8 mouse cellular contexts compared by ENCODE assay signal in genomic region chr4:149736581-149736980, GRCm38 (mm10). TPM values are rescaled to one million over a fixed set of nuclear protein-coding genes. Genes with fewer than 3 reads are reported as not detected.
DNase-seq lines count a peak whose midpoint lies in the region; ATAC-seq and TF ChIP-seq lines count a peak whose summit lies in the region.

No protein-coding gene starts in this region.

- H3K9ac ChIP-seq in heart, embryonic 12.5 days, result peak overlapping the region; percentile 90
- H3K9ac ChIP-seq in kidney, embryonic 16.5 days (replicated peaks; ENCODE audit: low read length), result peak overlapping the region; percentile 90
- peak overlapping the region; percentile 90 for H3K9ac ChIP-seq in midbrain, embryonic 12.5 days (replicated peaks)

- DNase-seq in spleen, adult 2 months (ENCODE audit: low read depth in 1 of 2, low spot score in 2 of 2), result no peak
- DNase-seq in spleen, postnatal 10 days (ENCODE audit: low spot score in 2 of 2), result no peak
- DNase-seq in embryonic facial prominence, embryonic 10.5 days (ENCODE audit: low spot score), result no peak
- DNase-seq in spleen, postnatal 36 days (ENCODE audit: low spot score in 2 of 2), result no peak
- DNase-seq in frontal cortex, postnatal 25 days (ENCODE audit: low spot score in 2 of 2), result no peak

- no peak for TF ChIP-seq CTCF in spleen, adult 2 months (IDR thresholded peaks at IDR 0.05; ENCODE audit: extremely low read depth, insufficient read depth, insufficient read length, insufficient replicate concordance)

- no peaks in the 10 kb centered on the region for H3K9me3 ChIP-seq in embryonic facial prominence, embryonic 10.5 days
- H3K9me3 ChIP-seq in heart, embryonic 12.5 days (replicated peaks), result no peaks in the 10 kb centered on the region
- H3K9me3 ChIP-seq in kidney, embryonic 16.5 days (ENCODE audit: low read length), result no peaks in the 10 kb centered on the region
- H3K9me3 ChIP-seq in midbrain, embryonic 12.5 days, result no peaks in the 10 kb centered on the region

- no peaks in the 10 kb centered on the region for H3K36me3 ChIP-seq in spleen, adult 2 months (ENCODE audit: control insufficient read depth, insufficient read depth, low read length)
- H3K36me3 ChIP-seq in embryonic facial prominence, embryonic 10.5 days (replicated peaks), result peaks cover 44% of the 10 kb centered on the region
- peaks cover 7% of the 10 kb centered on the region for H3K36me3 ChIP-seq in heart, embryonic 12.5 days
- peaks cover 4% of the 10 kb centered on the region; the same call in 1 of the 2 replicates for H3K36me3 ChIP-seq in kidney, embryonic 16.5 days (ENCODE audit: insufficient read depth, low read length)
- H3K36me3 ChIP-seq in midbrain, embryonic 12.5 days, result peaks cover 8% of the 10 kb centered on the region; the same call in 1 of the 2 replicates

- H3K27ac ChIP-seq in spleen, adult 2 months (ENCODE audit: insufficient read depth, low read length), result no peak overlapping the region
- peak overlapping the region; percentile 95 for H3K27ac ChIP-seq in embryonic facial prominence, embryonic 10.5 days (replicated peaks)
- no peak overlapping the region for H3K27ac ChIP-seq in heart, embryonic 12.5 days (ENCODE audit: poor library complexity, severe bottlenecking)
- H3K27ac ChIP-seq in kidney, embryonic 16.5 days (ENCODE audit: low read length), result no peak overlapping the region
- H3K27ac ChIP-seq in midbrain, embryonic 12.5 days (replicated peaks), result no peak overlapping the region

- 0 out of 2 replicates have a peak overlapping the region, but pooled peaks have one; percentile 8 for H3K4me3 ChIP-seq in spleen, adult 2 months (ENCODE audit: extremely low read depth, insufficient read depth, insufficient read length)
- H3K4me3 ChIP-seq in embryonic facial prominence, embryonic 10.5 days, result peak overlapping the region; percentile 83
- H3K4me3 ChIP-seq in heart, embryonic 12.5 days, result peak overlapping the region; percentile 79
- H3K4me3 ChIP-seq in kidney, embryonic 16.5 days (ENCODE audit: low read length), result peak overlapping the region; percentile 88
- peak overlapping the region; percentile 84 for H3K4me3 ChIP-seq in midbrain, embryonic 12.5 days

- peaks cover 7% of the 10 kb centered on the region; the same call in 1 of the 2 replicates for H3K4me1 ChIP-seq in spleen, adult 2 months (ENCODE audit: control insufficient read depth, insufficient read depth, insufficient read length)
- H3K4me1 ChIP-seq in embryonic facial prominence, embryonic 10.5 days, result peaks cover 65% of the 10 kb centered on the region
- peaks cover 56% of the 10 kb centered on the region for H3K4me1 ChIP-seq in heart, embryonic 12.5 days (replicated peaks)
- peaks cover 55% of the 10 kb centered on the region for H3K4me1 ChIP-seq in kidney, embryonic 16.5 days (ENCODE audit: insufficient read depth, low read length)
- H3K4me1 ChIP-seq in midbrain, embryonic 12.5 days, result peaks cover 50% of the 10 kb centered on the region

- no peaks in the 10 kb centered on the region for H3K27me3 ChIP-seq in spleen, adult 2 months (ENCODE audit: control insufficient read depth, insufficient read depth, low read length)
- no peaks in the 10 kb centered on the region for H3K27me3 ChIP-seq in embryonic facial prominence, embryonic 10.5 days (replicated peaks; ENCODE audit: low read depth, poor library complexity, severe bottlenecking)
- no peaks in the 10 kb centered on the region for H3K27me3 ChIP-seq in heart, embryonic 12.5 days (replicated peaks)
- H3K27me3 ChIP-seq in kidney, embryonic 16.5 days (ENCODE audit: insufficient read depth, low read length), result no peaks in the 10 kb centered on the region
- H3K27me3 ChIP-seq in midbrain, embryonic 12.5 days, result no peaks in the 10 kb centered on the region

- H3K4me2 ChIP-seq in heart, embryonic 12.5 days, result peak overlapping the region; percentile 96
- peak overlapping the region; percentile 99 for H3K4me2 ChIP-seq in kidney, embryonic 16.5 days (replicated peaks; ENCODE audit: low read depth, low read length)
- peak overlapping the region; percentile 91 for H3K4me2 ChIP-seq in midbrain, embryonic 12.5 days (replicated peaks)

- 25% methylated on average over 4 of the region's 4 CpGs for WGBS in spleen, adult 2 months
- 53% methylated on average over 4 of the region's 4 CpGs for WGBS in embryonic facial prominence, embryonic 10.5 days
- WGBS in heart, embryonic 12.5 days, result 37% methylated on average over 4 of the region's 4 CpGs
- whole genome bisulfite sequencing in kidney, embryonic 16.5 days, result 31% methylated on average over 4 of the region's 4 CpGs
- WGBS in midbrain, embryonic 12.5 days, result 65% methylated on average over 4 of the region's 4 CpGs

- no peak for TF ChIP-seq POLR2A in spleen, adult 2 months (IDR thresholded peaks at IDR 0.05; ENCODE audit: low read depth, low read length)

- ATAC-seq in heart, embryonic 12.5 days (ENCODE audit: insufficient number of reproducible peaks, low FRiP score), result no peak
- ATAC-seq in kidney, embryonic 16.5 days (ENCODE audit: low FRiP score, low TSS enrichment), result no peak
- ATAC-seq in midbrain, embryonic 12.5 days (ENCODE audit: low FRiP score, low read depth), result no peak

RNA-seq across cellular contexts. Expression of gene Tmem201, which starts 1.3 kb away (rescaled TPM):
- 24.3 and 30.7 TPM in 2 replicates for polyA plus RNA-seq in spleen, adult 2 months (2012; rRNA removed)
- polyA plus RNA-seq in embryonic facial prominence, embryonic 10.5 days (2016; fragmentation: Nextera tagmentation; extraction: Ambion mirVana), result 46.5 and 46.7 TPM in 2 replicates
- 51.1 and 52.8 TPM in 2 replicates for polyA plus RNA-seq in heart, embryonic 12.5 days (2016; fragmentation: Nextera tagmentation; extraction: Ambion mirVana)
- polyA plus RNA-seq in kidney, embryonic 16.5 days (2015; fragmentation: Nextera tagmentation; extraction: Ambion mirVana), result 39.2 and 41.8 TPM in 2 replicates
- polyA plus RNA-seq in midbrain, embryonic 12.5 days (2016; fragmentation: Nextera tagmentation; extraction: Ambion mirVana), result 38.2 and 39.3 TPM in 2 replicates

RNA-seq across cellular contexts. Expression of gene Pik3cd, which starts 34.2 kb away (rescaled TPM):
- 104 and 124 TPM in 2 replicates for polyA plus RNA-seq in spleen, adult 2 months (2012; rRNA removed)
- polyA plus RNA-seq in embryonic facial prominence, embryonic 10.5 days (2016; fragmentation: Nextera tagmentation; extraction: Ambion mirVana), result 6.1 and 6.3 TPM in 2 replicates
- polyA plus RNA-seq in heart, embryonic 12.5 days (2016; fragmentation: Nextera tagmentation; extraction: Ambion mirVana), result 3.5 and 3.7 TPM in 2 replicates
- polyA plus RNA-seq in kidney, embryonic 16.5 days (2015; fragmentation: Nextera tagmentation; extraction: Ambion mirVana), result 4.5 and 4.7 TPM in 2 replicates
- 13.2 and 14.0 TPM in 2 replicates for polyA plus RNA-seq in midbrain, embryonic 12.5 days (2016; fragmentation: Nextera tagmentation; extraction: Ambion mirVana)

RNA-seq across cellular contexts. Expression of gene Slc25a33, which starts 37.5 kb away (rescaled TPM):
- 5.4 and 7.1 TPM in 2 replicates for polyA plus RNA-seq in spleen, adult 2 months (2012; rRNA removed)
- 17.6 and 18.7 TPM in 2 replicates for polyA plus RNA-seq in embryonic facial prominence, embryonic 10.5 days (2016; fragmentation: Nextera tagmentation; extraction: Ambion mirVana)
- 7.3 and 7.5 TPM in 2 replicates for polyA plus RNA-seq in heart, embryonic 12.5 days (2016; fragmentation: Nextera tagmentation; extraction: Ambion mirVana)
- 13.9 and 14.2 TPM in 2 replicates for polyA plus RNA-seq in kidney, embryonic 16.5 days (2015; fragmentation: Nextera tagmentation; extraction: Ambion mirVana)
- polyA plus RNA-seq in midbrain, embryonic 12.5 days (2016; fragmentation: Nextera tagmentation; extraction: Ambion mirVana), result 17.3 and 17.5 TPM in 2 replicates

Comparison
In these comparisons a context has a peak if more than half of its experiments do, and no peak if none do; other contexts are left out.
1. H3K4me3 ChIP-seq: peak in every context shown above with its lines; median percentile 88 in kidney, embryonic 16.5 days; 84 in midbrain, embryonic 12.5 days; 83 in embryonic facial prominence, embryonic 10.5 days; 79 in heart, embryonic 12.5 days; 8 in spleen, adult 2 months.